Mouse (Mus musculus): Measurements from ENCODE around the gene Olfr1358. TPM values are rescaled to one million over a fixed set of nuclear protein-coding genes. Genes with fewer than 3 reads are reported as not detected.
A peak's percentile ranks its signal among the peaks of the same experiment; 100 is the strongest.
"Not testable (repeated sequence)": the region's sequence is repeated elsewhere in the genome, so short reads cannot be mapped to it uniquely, and the experiment has no call there.

Olfr1358 gene
- not detected in 2 replicates for total RNA-seq (2017)

DNA sequence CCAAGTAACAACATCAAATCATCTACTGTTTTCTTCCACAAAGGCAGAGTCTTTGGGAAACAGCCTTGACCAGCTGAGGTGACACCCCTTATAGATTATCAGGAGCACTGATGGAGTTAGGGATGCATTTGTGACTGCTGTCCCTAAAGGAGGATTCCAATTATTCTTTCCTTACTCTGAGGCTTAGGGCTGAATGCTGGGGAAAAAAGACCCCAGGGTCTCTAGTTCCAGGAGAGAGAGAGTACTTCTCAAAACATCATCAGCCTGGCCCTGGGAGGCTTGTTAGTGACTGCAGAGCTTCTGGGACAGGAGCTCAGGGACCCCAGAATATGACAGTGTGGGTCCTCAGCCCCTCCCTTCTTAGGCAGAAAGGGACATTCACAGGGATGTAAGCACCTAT, at the start of gene Olfr1358:
TSS of gene Olfr1358 (plus strand) at position 301 of the 400 bp plus-strand sequence.
- no peak for ATAC-seq (replicated peaks in 1 of 2; ENCODE audit: insufficient read depth in 1 of 2, low FRiP score in 2 of 2, low TSS enrichment in 1 of 2, low read depth in 1 of 2, poor library complexity in 2 of 2, severe bottlenecking in 2 of 2)

GRCm38 (mm10) chr10:78467761-78468310, 49.4 kb upstream of the Olfr1358 start:
- ATAC-seq (replicated peaks in 1 of 2; ENCODE audit: insufficient read depth in 1 of 2, low FRiP score in 2 of 2, low TSS enrichment in 1 of 2, low read depth in 1 of 2, poor library complexity in 2 of 2, severe bottlenecking in 2 of 2) = no peak

DNA sequence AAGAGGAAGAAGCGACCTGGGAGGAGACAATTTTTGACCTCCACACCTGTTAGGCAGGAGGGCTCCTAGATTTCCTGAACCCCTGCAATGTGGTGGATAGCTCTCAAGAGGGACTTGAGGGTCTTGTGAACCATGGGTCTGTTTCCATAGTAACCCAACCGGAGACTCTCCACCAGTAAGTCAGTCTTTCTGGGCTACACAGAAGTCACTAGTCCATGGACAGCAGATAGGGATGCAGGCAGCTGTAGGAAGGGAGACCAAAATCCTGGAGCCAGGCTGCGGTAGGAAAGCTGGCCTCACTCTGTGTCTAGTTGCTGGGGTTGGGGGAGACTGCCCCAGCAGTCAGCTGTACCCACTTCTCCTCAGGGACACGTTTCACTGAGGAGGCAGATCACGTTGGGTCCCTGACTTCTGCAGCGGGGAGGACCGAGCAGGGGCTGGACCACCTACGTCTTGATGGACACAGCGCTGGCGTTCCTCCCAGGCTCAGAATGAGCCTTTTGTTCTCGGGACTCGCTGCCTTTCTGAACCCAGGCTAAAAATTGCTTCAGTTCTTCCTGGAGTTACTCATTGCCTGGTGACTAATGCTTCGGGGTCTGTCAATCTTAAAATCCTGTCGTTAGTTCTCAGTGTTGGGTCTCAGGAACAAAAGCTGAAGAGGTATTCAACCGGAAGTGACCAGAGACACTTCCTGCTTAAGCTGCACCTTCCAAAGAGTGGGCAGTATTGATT, 46.5 kb upstream of the Olfr1358 start:
- ATAC-seq (replicated peaks in 1 of 2; ENCODE audit: insufficient read depth in 1 of 2, low FRiP score in 2 of 2, low TSS enrichment in 1 of 2, low read depth in 1 of 2, poor library complexity in 2 of 2, severe bottlenecking in 2 of 2) = no peak

DNA sequence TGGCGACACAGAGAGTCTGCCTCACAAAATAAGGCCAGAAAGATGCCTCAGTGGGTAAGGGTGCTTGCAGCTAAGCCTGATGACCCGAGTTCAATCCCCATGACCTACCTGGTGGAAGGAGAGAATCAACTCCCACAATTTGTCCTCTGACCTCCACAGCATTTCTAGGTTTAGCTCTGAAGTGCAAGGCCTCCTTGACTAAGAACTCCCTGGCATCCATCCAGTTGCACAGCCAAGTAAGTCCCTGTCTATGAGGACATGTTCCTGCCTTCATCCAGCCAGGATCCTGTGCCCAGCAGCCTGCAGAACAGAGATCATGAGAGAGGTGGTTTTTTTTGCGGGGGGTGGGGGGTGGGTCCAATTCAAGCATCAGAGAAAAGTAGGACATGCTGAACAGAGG, 45.2 kb upstream of the Olfr1358 start:
- ATAC-seq (replicated peaks in 1 of 2; ENCODE audit: insufficient read depth in 1 of 2, low FRiP score in 2 of 2, low TSS enrichment in 1 of 2, low read depth in 1 of 2, poor library complexity in 2 of 2, severe bottlenecking in 2 of 2) = no peak

DNA sequence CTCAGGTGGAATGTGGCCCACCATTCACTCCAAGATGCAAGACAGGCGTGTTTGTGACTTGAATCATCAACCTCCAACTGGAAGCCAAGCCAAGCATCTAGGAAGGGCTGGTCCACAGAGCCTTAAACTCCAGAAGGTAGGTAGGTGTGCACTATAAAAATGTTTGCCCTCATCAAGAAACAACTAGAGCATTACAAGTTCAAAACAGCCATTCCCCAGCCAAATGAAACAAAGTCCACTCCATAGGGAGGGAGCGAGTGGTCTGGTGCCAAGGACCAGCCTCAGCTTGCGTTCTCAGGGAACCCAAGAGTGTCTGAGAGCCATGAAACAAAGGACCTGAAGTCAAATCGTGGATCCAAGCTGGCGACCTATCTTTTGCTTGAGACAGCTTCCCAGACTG, 43.8 kb upstream of the Olfr1358 start:
- ATAC-seq (replicated peaks in 1 of 2; ENCODE audit: insufficient read depth in 1 of 2, low FRiP score in 2 of 2, low TSS enrichment in 1 of 2, low read depth in 1 of 2, poor library complexity in 2 of 2, severe bottlenecking in 2 of 2) = no peak

DNA sequence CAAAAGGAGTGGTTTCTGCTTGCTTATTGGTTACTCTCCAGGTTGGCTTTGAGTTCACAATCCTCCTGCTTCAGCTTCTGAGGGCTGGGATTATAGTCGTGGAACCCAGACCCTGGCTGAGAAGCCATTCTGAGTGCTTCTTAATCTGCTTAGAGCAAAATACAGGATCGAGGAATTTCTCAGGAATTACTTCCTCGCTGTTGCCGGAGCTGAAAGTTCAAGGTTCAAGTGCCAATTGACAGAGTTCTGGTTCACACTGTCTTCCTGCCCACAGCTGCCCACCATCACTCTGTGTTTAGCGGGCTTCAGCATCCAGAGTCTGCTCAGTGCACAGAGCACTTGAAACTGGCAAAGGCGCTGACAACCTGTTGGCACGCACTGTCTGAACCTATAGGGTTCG, 42.5 kb upstream of the Olfr1358 start:
- no peak for ATAC-seq (replicated peaks in 1 of 2; ENCODE audit: insufficient read depth in 1 of 2, low FRiP score in 2 of 2, low TSS enrichment in 1 of 2, low read depth in 1 of 2, poor library complexity in 2 of 2, severe bottlenecking in 2 of 2)

DNA sequence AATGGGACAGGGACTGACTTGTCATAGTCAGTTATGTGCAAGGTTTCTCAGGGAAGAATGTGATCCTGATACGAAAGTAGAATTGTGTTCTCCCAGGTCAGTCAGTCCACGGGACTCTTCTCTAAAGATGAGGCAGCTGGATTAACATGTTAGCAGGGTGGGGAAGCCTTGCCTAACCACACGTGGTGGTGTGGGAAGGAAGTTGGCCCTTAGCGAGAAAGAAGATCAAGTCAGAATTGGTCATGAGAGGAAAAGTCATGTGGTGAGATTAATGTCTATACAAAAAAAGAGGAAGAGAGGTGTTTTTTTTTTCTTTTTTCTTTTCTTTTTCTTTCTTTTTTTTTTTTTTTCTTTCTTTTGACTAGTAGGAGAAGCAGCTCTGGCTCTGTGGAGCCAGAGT, 40.4 kb upstream of the Olfr1358 start:
- peak; percentile 90 to 94 for ATAC-seq (replicated peaks in 1 of 2; ENCODE audit: insufficient read depth in 1 of 2, low FRiP score in 2 of 2, low TSS enrichment in 1 of 2, low read depth in 1 of 2, poor library complexity in 2 of 2, severe bottlenecking in 2 of 2)

GRCm38 (mm10) chr10:78480954-78481927, 36.0 kb upstream of the Olfr1358 start:
- peak in 1 of 2 experiments; percentile 43; a peak in 1 of 4 replicates for ATAC-seq (replicated peaks in 1 of 2; ENCODE audit: insufficient read depth in 1 of 2, low FRiP score in 2 of 2, low TSS enrichment in 1 of 2, low read depth in 1 of 2, poor library complexity in 2 of 2, severe bottlenecking in 2 of 2)

GRCm38 (mm10) chr10:78481928-78482499, 35.2 kb upstream of the Olfr1358 start:
- peak; percentile 83 to 85 for ATAC-seq (replicated peaks in 1 of 2; ENCODE audit: insufficient read depth in 1 of 2, low FRiP score in 2 of 2, low TSS enrichment in 1 of 2, low read depth in 1 of 2, poor library complexity in 2 of 2, severe bottlenecking in 2 of 2)

DNA sequence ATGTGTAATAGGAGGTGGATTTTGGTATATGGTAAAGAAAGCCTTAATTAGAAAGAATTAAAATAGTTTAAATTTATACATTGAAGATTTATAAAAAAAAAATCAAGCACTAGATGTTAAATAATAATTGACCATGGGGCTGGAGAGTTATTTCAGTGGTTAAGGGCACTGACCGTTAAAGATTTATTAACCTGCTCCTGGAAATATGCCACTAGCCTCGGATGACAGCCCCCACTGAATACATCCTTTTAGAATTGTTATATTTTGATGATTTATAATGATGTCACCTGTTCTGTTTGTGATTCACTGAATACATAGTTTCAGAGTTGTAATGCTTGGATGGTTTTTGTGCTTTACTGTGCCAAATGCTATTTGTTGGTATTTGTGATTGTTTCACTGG, 31.9 kb upstream of the Olfr1358 start:
- not testable (repeated sequence) for ATAC-seq (replicated peaks in 1 of 2; ENCODE audit: insufficient read depth in 1 of 2, low FRiP score in 2 of 2, low TSS enrichment in 1 of 2, low read depth in 1 of 2, poor library complexity in 2 of 2, severe bottlenecking in 2 of 2)

GRCm38 (mm10) chr10:78486871-78487270, 30.4 kb upstream of the Olfr1358 start:
- ATAC-seq (replicated peaks in 1 of 2; ENCODE audit: insufficient read depth in 1 of 2, low FRiP score in 2 of 2, low TSS enrichment in 1 of 2, low read depth in 1 of 2, poor library complexity in 2 of 2, severe bottlenecking in 2 of 2) = no peak

DNA sequence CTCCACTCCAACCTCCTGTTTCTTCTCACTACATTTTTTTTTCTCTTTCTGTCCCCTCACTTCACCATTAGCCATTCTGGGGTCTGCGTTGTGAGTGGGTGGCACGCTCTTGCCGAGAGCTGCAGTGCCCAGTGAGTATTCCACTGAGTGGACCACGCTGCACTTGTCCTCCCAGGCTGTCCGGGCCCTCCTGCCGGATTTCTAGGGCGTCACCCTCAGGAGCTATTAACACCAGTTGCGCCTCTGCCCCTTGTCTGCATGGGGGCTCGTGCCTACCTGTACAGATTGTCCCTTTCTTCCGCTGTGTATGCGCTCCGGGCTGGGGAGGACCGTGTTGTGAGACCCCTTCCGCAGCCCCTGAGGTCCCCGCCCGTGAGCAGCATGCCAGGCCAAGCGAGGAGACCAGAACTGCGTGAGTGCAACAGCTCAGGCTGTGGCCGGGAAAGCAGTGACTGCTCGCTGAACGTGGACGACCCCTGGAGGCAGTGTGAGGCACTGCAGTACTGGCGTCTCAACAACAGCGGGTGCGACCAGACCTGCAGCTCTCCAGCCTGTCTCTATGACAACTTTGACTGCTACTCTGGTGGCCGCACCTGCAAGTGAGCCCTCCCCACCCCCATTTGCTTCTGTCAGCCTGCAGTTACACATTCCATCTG, 29.7 kb upstream of the Olfr1358 start:
- ATAC-seq (replicated peaks in 1 of 2; ENCODE audit: insufficient read depth in 1 of 2, low FRiP score in 2 of 2, low TSS enrichment in 1 of 2, low read depth in 1 of 2, poor library complexity in 2 of 2, severe bottlenecking in 2 of 2) = peak; percentile 92 to 95

- no peak for ATAC-seq (replicated peaks in 1 of 2; ENCODE audit: insufficient read depth in 1 of 2, low FRiP score in 2 of 2, low TSS enrichment in 1 of 2, low read depth in 1 of 2, poor library complexity in 2 of 2, severe bottlenecking in 2 of 2)
Measured at GRCm38 (mm10) chr10:78502986-78503733, 14.1 kb upstream of the Olfr1358 start.

GRCm38 (mm10) chr10:78519792-78520191, 2.6 kb downstream of the Olfr1358 start:
- ATAC-seq (replicated peaks in 1 of 2; ENCODE audit: insufficient read depth in 1 of 2, low FRiP score in 2 of 2, low TSS enrichment in 1 of 2, low read depth in 1 of 2, poor library complexity in 2 of 2, severe bottlenecking in 2 of 2) = no peak

DNA sequence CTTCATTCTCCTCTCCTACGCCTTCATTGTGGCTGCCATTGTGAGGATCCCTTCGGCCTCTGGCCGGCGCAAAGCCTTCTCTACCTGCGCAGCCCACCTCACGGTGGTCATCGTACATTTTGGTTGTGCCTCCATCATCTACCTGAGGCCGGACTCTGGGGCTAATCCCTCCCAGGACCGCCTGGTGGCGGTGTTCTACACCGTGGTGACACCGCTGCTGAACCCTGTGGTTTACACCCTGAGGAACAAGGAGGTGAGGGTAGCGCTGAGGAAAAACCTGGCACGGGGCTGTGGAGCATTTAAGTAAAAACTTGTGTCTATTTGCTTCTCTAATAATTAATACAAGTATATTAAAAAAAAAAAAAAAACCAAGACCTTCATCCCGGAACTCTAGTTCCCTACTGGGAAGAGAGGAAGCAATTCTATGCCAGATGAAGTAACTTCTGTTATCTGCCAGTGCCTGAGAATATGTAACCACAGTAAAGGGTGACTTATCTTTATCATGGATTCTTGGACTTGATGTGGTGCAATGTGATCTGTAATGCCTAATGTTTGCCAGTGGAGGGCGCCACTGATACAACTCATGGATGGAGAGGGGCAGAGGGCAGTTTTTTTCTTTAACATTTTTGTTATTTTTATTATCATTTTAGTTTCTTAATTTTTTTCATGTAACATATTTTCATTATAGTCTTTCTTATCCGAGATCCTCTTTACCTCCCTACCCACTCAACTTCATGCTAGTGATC, 3.2 kb downstream of the Olfr1358 start:
- peak; percentile 68 to 78; a peak in 3 of 4 replicates for ATAC-seq (replicated peaks in 1 of 2; ENCODE audit: insufficient read depth in 1 of 2, low FRiP score in 2 of 2, low TSS enrichment in 1 of 2, low read depth in 1 of 2, poor library complexity in 2 of 2, severe bottlenecking in 2 of 2)

DNA sequence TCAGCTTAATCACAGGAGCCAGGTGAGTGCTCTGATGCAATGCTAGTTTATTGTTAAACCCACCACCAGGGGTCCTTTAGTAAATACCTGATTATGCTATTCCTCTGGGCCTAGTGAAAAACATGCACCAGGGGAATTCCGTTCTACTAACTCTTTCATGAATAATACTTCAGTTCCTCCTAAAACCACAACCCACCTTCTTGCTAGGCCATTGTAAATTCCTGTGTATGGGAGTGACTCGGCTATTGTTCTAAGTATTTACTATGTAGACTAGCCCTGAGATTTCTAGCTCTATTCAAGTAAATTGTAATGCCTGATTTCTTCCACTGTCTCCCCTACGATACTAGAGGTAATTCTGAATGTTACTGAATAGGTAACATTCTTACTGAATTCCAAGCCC, 7.8 kb downstream of the Olfr1358 start:
- ATAC-seq (replicated peaks in 1 of 2; ENCODE audit: insufficient read depth in 1 of 2, low FRiP score in 2 of 2, low TSS enrichment in 1 of 2, low read depth in 1 of 2, poor library complexity in 2 of 2, severe bottlenecking in 2 of 2) = not testable (repeated sequence)

Data from hematopoietic stem cell, adult 5-6 weeks (primary cell).